Mouse (Mus musculus) heart, embryonic 11.5 days (tissue): Measurements from ENCODE around the gene Cyp2b13. TPM values are rescaled to one million over a fixed set of nuclear protein-coding genes. Genes with fewer than 3 reads are reported as not detected.
"Not testable (repeated sequence)": the region's sequence is repeated elsewhere in the genome, so short reads cannot be mapped to it uniquely, and the experiment has no call there.

Source experiments
- ATAC-seq: fragments of 200-750 bp; cut with Nextera tagmentation; replicated peaks from 2 replicates; pipeline ENCODE4 v1.8.0; 2017; ENCODE audit warnings: moderate library complexity; ENCODE audit not compliant: insufficient number of reproducible peaks, low FRiP score, low TSS enrichment
- H3K27ac ChIP-seq: fragments of 300-500 bp; sonication (generic); 2 replicates; pipeline ENCODE4 v1.5.1; 2014; ENCODE audit warnings: mild to moderate bottlenecking, low read depth, low read length
- H3K27me3 ChIP-seq: fragments of 300-500 bp; sonication (generic); 2 replicates; pipeline ENCODE4 v1.6.1; 2014; ENCODE audit warnings: mild to moderate bottlenecking, low read length, mixed read lengths; ENCODE audit not compliant: control insufficient read depth, insufficient read depth
- H3K36me3 ChIP-seq: fragments of 300-500 bp; sonication (generic); 2 replicates; pipeline ENCODE4 v1.6.1; 2014; ENCODE audit warnings: mild to moderate bottlenecking, low read length, moderate library complexity, mixed read lengths; ENCODE audit not compliant: control insufficient read depth, insufficient read depth
- H3K4me1 ChIP-seq: fragments of 300-500 bp; sonication (generic); 2 replicates; pipeline ENCODE4 v1.6.1; 2014; ENCODE audit warnings: low read length; ENCODE audit not compliant: control insufficient read depth, insufficient read depth
- H3K4me2 ChIP-seq: fragments of 300-500 bp; sonication (generic); 2 replicates; pipeline ENCODE4 v1.6.1; 2014; ENCODE audit warnings: mild to moderate bottlenecking, moderate library complexity
- H3K4me3 ChIP-seq: fragments of 300-500 bp; sonication (generic); 2 replicates; pipeline ENCODE4 v1.5.1; 2014; ENCODE audit warnings: low read depth, low read length
- H3K9ac ChIP-seq: fragments of 300-500 bp; sonication (generic); 2 replicates; pipeline ENCODE4 v1.6.1; 2014; ENCODE audit warnings: mild to moderate bottlenecking, low read depth, low read length, moderate library complexity
- H3K9me3 ChIP-seq: fragments of 300-500 bp; sonication (generic); replicated peaks from 2 replicates; pipeline ENCODE4 v1.6.1; 2016; ENCODE audit warnings: low read length; ENCODE audit not compliant: control insufficient read depth
- WGBS: fragments of 180-500 bp; shearing (Covaris S2); extraction: QIAGEN DNeasy Blood & Tissue Kit; methylation state at CpG from one replicate; pipeline ENCODE4 v1.1.7; 2014; ENCODE audit not compliant: insufficient replicate concordance; 5-methylcytosine and 5-hydroxymethylcytosine counted together
- polyA plus RNA-seq: library from polyadenylated mRNA; unstranded; fragments of >200 nt; fragmentation: Nextera tagmentation; extraction: Ambion mirVana; gene quantifications from 2 replicates; pipeline ENCODE4 v1.2.1, GENCODE M21; 2014

The Cyp2b13 gene
- polyA plus RNA-seq, result not detected in 2 replicates

DNA sequence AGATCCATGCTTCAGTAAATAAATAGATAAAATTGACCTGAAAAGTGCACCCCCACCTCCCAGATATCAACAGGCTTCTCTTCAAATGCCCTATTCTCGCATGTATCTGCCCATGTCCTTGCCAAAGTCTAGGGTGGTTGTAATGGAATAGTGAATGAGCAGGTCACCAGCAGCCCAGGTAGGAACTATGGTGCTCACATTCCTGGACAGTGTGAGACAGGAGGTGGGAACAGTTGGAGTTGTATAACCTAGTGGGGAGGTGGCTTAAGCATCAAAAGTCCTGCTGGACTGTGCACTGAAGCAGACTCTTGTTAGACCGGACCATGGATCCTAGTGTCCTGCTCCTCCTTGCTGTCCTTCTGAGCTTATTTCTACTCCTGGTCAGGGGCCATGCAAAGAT is at the start of gene Cyp2b13:
Gene Cyp2b13, plus strand, starts transcription at position 301 of the 400 bp plus-strand sequence.
- H3K27me3 ChIP-seq, H3K9me3 ChIP-seq: not testable (repeated sequence)
- WGBS, result 89% methylated on average over 1 of the region's 2 CpGs

DNA sequence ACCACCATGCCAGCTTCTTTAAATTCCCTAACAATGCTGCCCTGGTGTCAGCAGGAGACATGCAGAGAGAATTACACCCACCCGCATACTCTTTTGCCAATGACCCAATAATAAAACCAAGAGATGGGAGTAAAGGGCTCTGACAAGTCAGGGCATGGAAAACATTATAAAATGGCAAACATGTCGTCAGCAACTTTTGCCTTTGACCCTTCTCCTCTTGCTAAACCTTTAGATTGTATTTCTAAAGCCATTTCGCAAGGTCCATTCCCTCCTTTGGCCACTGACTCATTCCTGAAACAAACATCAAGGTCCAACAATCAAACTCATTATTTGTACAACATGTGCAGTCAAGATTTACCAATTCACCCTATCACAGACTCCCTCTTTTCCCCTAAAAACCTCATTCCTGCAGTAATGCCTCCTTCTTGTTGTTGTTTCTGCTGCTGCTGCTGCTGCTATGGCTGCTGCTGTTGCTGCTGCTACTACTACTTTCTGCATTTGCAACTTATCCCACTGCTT is 41.4 kb upstream of the Cyp2b13 start:
- not testable (repeated sequence) for H3K4me3 ChIP-seq, H3K9ac ChIP-seq, H3K4me1 ChIP-seq, H3K9me3 ChIP-seq, H3K27ac ChIP-seq, ATAC-seq, H3K4me2 ChIP-seq, H3K36me3 ChIP-seq, H3K27me3 ChIP-seq
- WGBS, result 86% methylated on average over 1 of the region's 3 CpGs

More for the DNA sequence above, at the start of gene Cyp2b13:
- H3K36me3 ChIP-seq, H3K9ac ChIP-seq, H3K4me3 ChIP-seq, H3K4me2 ChIP-seq, ATAC-seq, H3K4me1 ChIP-seq, H3K27ac ChIP-seq: not testable (repeated sequence)

DNA sequence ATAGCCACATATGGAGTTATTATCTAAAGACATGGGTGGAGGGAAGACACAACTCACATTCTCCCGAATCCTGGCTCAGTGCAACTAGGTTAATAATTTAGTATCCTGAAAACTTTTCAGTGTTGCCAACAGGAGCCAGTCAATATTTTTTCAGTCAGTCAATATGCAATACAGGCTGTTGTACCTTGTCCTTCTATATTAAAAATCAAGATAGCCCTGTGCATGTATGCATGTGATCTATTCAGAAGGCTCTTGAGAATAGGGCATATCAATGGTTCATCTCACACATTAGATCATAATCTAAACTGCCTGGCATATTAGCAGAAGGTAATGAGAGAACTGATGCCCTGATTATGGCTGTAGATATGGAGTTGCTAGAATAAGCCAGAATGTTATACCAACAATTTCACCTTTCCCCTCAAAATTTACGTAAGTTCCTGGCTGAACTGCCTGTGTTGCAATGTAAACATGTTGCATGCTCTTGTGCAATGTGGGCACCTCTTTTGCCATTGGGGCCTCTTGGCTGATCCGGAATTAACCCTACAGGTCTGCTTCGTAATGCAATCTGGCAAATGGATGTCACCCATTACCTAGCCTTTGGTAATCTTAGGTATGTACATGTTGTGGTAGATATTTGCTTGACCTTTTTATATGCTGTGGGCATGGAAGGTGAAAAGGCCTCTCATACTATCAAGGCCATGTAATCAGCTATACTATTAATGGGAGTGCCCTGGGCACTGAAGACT is 6.2 kb upstream of the Cyp2b13 start:
- WGBS, result 85% methylated on average over 3 of the region's 4 CpGs
- not testable (repeated sequence) for H3K27me3 ChIP-seq, H3K4me2 ChIP-seq, ATAC-seq, H3K36me3 ChIP-seq, H3K9ac ChIP-seq, H3K4me1 ChIP-seq, H3K4me3 ChIP-seq, H3K27ac ChIP-seq, H3K9me3 ChIP-seq

DNA sequence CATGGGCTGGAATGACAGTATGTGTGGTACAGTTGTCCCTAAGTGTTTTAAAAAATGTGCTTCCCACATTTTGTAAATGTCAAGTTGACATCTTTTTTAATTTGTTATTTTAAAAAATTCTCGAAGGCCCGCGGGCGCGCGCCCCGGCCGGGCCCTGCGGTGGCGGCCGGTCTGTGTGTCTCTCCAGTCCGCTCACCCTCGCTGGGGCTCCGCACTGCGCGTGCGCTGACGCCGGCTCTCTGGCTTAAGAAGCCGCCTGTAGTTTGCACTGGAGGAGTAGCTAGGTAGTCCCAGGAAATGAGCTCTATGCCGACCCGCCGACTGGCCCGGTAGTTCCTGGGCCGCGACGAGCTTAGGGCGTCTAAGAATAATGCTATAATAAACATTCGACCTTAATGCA is 10.4 kb downstream of the Cyp2b13 start:
- not testable (repeated sequence) for H3K4me1 ChIP-seq, H3K4me2 ChIP-seq, H3K9me3 ChIP-seq, ATAC-seq, H3K9ac ChIP-seq, H3K36me3 ChIP-seq, H3K27me3 ChIP-seq, H3K4me3 ChIP-seq, H3K27ac ChIP-seq
- WGBS, result 50% methylated on average over 29 of the region's 29 CpGs

DNA sequence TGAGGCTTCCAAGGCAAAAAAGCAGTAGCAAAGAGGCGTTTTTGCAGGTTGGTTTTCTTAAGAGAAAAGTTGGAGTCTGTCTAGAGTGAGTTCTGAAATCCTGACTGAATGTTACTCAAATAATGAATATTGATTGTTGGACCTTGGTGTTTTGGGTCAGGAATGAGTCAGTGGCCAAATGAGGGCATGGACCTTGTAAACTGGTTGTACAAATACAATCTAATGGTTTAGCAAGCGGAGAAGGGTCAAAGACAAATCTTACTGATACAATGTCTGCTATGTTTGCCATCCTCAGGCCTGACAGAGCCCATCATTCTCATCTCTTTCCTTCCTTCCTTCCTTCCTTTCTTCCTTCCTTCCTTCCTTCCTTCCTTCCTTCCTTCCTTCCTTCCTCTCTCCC is 21.3 kb downstream of the Cyp2b13 start:
- H3K4me1 ChIP-seq, result no peaks in the 10 kb centered on the region
- no peak overlapping the region for H3K4me2 ChIP-seq
- H3K9me3 ChIP-seq, result 0 out of 2 replicates have a peak, but pooled peaks cover 4% of the 10 kb centered on the region
- WGBS, result 60% methylated on average over 2 of the region's 2 CpGs
- no peak for ATAC-seq
- no peak overlapping the region for H3K27ac ChIP-seq
- H3K36me3 ChIP-seq, result no peaks in the 10 kb centered on the region
- H3K4me3 ChIP-seq, result no peak overlapping the region
- H3K27me3 ChIP-seq, result no peaks in the 10 kb centered on the region
- H3K9ac ChIP-seq, result no peak overlapping the region

DNA sequence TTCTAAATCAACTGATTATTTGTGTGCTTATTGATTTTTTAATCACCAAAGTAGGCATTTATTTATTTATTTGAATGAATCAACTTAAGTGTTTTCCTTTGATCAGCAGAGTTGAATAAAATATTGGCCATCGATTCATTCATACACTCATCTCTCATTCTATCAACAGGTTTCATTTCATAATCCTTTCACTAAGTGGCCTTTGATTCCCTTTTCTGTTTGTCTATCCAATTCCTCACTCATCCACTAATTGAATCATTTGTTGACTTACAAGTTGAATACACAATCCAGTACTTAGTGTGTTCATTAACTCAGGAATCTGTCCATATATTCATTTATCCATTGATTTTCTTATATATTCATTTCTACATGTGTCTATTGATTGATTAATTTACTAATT is 26.1 kb downstream of the Cyp2b13 start:
- Histone ChIP-seq H3K4me2 (no peak overlapping the region), H3K9ac (no peak overlapping the region), H3K36me3 (no peaks in the 10 kb centered on the region), H3K9me3 (peaks cover 2% of the 10 kb centered on the region; the same call in 1 of the 2 replicates), H3K4me3 (no peak overlapping the region), H3K4me1 (no peaks in the 10 kb centered on the region), H3K27me3 (no peaks in the 10 kb centered on the region), H3K27ac (no peak overlapping the region)
- no peak for ATAC-seq
- whole genome bisulfite sequencing, result 72% methylated on average over 1 of the region's 1 CpGs

DNA sequence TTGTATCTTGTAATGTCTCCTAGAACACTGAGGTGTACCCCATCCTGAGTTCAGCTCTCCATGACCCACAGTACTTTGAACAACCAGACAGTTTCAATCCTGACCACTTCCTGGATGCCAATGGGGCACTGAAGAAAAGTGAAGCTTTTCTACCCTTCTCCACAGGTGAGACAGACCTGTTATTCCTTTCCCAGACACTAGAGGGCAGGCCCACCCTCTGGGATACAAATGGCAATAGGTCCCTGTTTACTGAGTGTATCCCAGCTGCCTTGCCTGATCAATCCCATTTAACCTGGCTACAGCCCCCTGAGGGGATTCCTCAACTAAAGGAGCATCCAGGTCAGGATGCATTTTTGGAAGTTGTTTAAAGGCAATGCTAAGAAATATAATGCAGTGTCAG is 27.3 kb downstream of the Cyp2b13 start:
- not testable (repeated sequence) for H3K4me2 ChIP-seq, H3K4me3 ChIP-seq, H3K27me3 ChIP-seq, H3K27ac ChIP-seq, H3K9me3 ChIP-seq, H3K36me3 ChIP-seq, ATAC-seq, H3K9ac ChIP-seq, H3K4me1 ChIP-seq

DNA sequence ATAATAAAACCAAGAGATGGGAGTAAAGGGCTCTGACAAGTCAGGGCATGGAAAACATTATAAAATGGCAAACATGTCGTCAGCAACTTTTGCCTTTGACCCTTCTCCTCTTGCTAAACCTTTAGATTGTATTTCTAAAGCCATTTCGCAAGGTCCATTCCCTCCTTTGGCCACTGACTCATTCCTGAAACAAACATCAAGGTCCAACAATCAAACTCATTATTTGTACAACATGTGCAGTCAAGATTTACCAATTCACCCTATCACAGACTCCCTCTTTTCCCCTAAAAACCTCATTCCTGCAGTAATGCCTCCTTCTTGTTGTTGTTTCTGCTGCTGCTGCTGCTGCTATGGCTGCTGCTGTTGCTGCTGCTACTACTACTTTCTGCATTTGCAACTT is 78.3 kb downstream of the Cyp2b13 start:
- not testable (repeated sequence) for H3K4me3 ChIP-seq, H3K4me1 ChIP-seq, H3K36me3 ChIP-seq, H3K9me3 ChIP-seq, H3K27ac ChIP-seq, ATAC-seq, H3K27me3 ChIP-seq, H3K9ac ChIP-seq, H3K4me2 ChIP-seq
- no CpG with 5 or more reads among the region's 2 CpGs for WGBS

DNA sequence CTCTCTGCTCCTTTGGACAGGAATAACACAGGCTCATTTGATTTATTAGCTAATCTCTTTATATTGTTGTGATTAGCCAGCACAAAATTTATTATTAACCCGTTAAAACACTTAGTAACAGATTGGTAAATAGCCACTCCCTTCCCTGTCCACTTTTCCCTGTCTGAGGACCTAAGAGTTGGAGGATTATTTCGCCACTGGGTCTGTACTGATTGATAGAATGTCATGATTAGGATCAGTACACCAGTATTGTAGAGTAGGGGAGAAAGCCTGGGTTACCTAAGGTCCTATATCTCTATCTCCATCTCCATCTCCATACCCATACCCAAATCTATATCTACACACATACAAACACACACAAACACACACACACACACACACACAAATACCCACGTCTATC is 82.4 kb downstream of the Cyp2b13 start:
- H3K4me3 ChIP-seq, H3K27ac ChIP-seq, H3K36me3 ChIP-seq, H3K9me3 ChIP-seq, H3K27me3 ChIP-seq, H3K9ac ChIP-seq, H3K4me1 ChIP-seq, ATAC-seq, H3K4me2 ChIP-seq: not testable (repeated sequence)
- WGBS, result 50% methylated on average over 1 of the region's 3 CpGs
